Mouse (Mus musculus) forebrain, postnatal 0 days (tissue): ENCODE results near the gene Gorasp2. TPM values are rescaled to one million over a fixed set of nuclear protein-coding genes. Genes with fewer than 3 reads are reported as not detected.

Experiments used
- ATAC-seq: fragments of 200-750 bp; cut with Nextera tagmentation; 2 replicates; pipeline ENCODE4 v1.8.0; 2017; ENCODE audit warnings: mild to moderate bottlenecking, moderate library complexity
- DNase-seq: peaks from one replicate; pipeline ENCODE4 v3.0.0-alpha.2; 2015
- H3K27ac ChIP-seq: fragments of 300-500 bp; sonication (generic); 2 replicates; pipeline ENCODE4 v1.5.1; 2014; ENCODE audit warnings: low read depth, mild to moderate bottlenecking, antibody characterized with exemption, low read length, moderate library complexity, mixed read lengths
- H3K27me3 ChIP-seq: fragments of 300-500 bp; sonication (generic); 2 replicates; pipeline ENCODE4 v1.6.1; 2014; ENCODE audit warnings: mild to moderate bottlenecking, low read length, mixed read lengths; ENCODE audit not compliant: insufficient read depth
- H3K36me3 ChIP-seq: fragments of 300-500 bp; sonication (generic); 2 replicates; pipeline ENCODE4 v1.6.1; 2014; ENCODE audit warnings: mild to moderate bottlenecking, moderate library complexity; ENCODE audit not compliant: insufficient read depth
- H3K4me1 ChIP-seq: fragments of 300-500 bp; sonication (generic); 2 replicates; pipeline ENCODE4 v1.6.1; 2014; ENCODE audit warnings: antibody characterized with exemption; ENCODE audit not compliant: insufficient read depth
- H3K4me2 ChIP-seq: fragments of 300-500 bp; sonication (generic); 2 replicates; pipeline ENCODE4 v1.6.1; 2014; ENCODE audit warnings: low read depth, mild to moderate bottlenecking, moderate library complexity
- H3K4me3 ChIP-seq: fragments of 300-500 bp; sonication (generic); 2 replicates; pipeline ENCODE4 v1.5.1; 2014; ENCODE audit warnings: low read depth, low read length, mixed read lengths
- H3K9ac ChIP-seq: fragments of 300-500 bp; sonication (generic); 2 replicates; pipeline ENCODE4 v1.6.1; 2014; ENCODE audit warnings: mild to moderate bottlenecking
- H3K9me3 ChIP-seq: fragments of 300-500 bp; sonication (generic); 2 replicates; pipeline ENCODE4 v1.6.1; 2016; ENCODE audit warnings: low read length
- CTCF ChIP-seq: sonication (generic); IDR thresholded peaks from 2 replicates; pipeline ENCODE4 v1.5.1; 2016; ENCODE audit warnings: antibody characterized with exemption, control low read depth, low read depth
- WGBS: fragments of 180-500 bp; shearing (Covaris S2); extraction: QIAGEN DNeasy Blood & Tissue Kit; methylation state at CpG from one replicate; pipeline ENCODE4 v1.1.7; 2014; 5-methylcytosine and 5-hydroxymethylcytosine counted together
- polyA plus RNA-seq: library from polyadenylated mRNA; unstranded; fragments of >200 nt; fragmentation: Nextera tagmentation; extraction: Ambion mirVana; gene quantifications from 2 replicates; pipeline ENCODE4 v1.2.1, GENCODE M21; 2015
- total RNA-seq: library from RNA; depleted of rRNA; stranded (reverse); fragments of >200 nt; gene quantifications from 2 replicates; pipeline ENCODE4 v1.2.3, GENCODE M21; 2014; rRNA removed

The Gorasp2 gene
- total and polyA plus RNA-seq, 2 experiments from 2014 or later, result 82.2 to 166 TPM

DNA sequence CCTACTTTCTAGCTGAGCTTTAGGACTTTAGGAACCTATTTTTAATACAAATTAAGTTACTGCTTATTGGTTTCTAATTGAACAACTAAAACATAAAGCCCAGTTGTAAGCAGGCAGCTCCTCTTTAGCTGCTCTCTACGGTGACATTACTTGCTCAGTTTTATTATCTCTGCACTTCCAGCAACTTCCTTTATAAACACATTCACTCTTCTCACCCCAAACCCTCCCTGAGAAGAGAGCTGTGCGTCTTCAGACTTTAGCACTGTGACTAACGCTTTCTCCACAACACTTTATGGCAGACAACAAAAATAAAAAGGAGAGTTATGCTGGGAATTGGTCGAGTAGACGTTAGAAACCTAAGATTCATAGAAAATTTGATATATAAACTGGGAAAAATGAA, 74.6 kb downstream of the Gorasp2 start:
- Histone ChIP-seq H3K27ac (no peak overlapping the region), H3K36me3 (0 out of 2 replicates have a peak, but pooled peaks cover 4% of the 10 kb centered on the region), H3K4me3 (no peak overlapping the region), H3K9ac (no peak overlapping the region), H3K9me3 (no peaks in the 10 kb centered on the region), H3K27me3 (no peaks in the 10 kb centered on the region), H3K4me2 (no peak overlapping the region), H3K4me1 (no peaks in the 10 kb centered on the region)
- DNase-seq (no peak), ATAC-seq (no peak)
- 81% methylated on average over 5 of the region's 5 CpGs for WGBS
- TF ChIP-seq CTCF, result no peak

DNA sequence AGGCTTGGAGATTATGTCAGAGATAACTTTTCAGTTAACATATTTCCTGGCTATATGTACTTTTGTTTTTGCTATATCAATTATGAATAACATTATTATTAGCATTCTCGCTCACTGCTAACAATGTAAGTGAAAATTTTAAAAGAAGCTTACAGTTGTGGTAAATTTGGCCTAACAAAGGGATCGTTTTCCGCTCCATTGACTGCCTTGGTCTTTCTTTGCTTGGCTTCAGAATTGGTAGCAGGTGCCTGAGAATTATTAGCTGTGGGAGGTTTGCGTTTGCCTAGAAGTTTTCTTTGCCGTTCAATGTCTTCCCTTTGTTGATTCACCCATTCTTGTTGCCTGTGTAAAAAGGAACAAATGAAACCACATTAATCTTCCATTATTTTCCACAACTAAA, 80.5 kb downstream of the Gorasp2 start:
- 36% methylated on average over 5 of the region's 5 CpGs for WGBS
- no peak for TF ChIP-seq CTCF
- H3K9me3 ChIP-seq, result no peaks in the 10 kb centered on the region
- H3K27me3 ChIP-seq, result no peaks in the 10 kb centered on the region
- H3K4me2 ChIP-seq, result no peak overlapping the region
- peaks cover 19% of the 10 kb centered on the region; the same call in 1 of the 2 replicates for H3K36me3 ChIP-seq
- H3K9ac ChIP-seq, result no peak overlapping the region
- ATAC-seq (no peak), DNase-seq (no peak)
- H3K4me1 ChIP-seq, result no peaks in the 10 kb centered on the region
- no peak overlapping the region for H3K27ac ChIP-seq
- H3K4me3 ChIP-seq, result no peak overlapping the region

DNA sequence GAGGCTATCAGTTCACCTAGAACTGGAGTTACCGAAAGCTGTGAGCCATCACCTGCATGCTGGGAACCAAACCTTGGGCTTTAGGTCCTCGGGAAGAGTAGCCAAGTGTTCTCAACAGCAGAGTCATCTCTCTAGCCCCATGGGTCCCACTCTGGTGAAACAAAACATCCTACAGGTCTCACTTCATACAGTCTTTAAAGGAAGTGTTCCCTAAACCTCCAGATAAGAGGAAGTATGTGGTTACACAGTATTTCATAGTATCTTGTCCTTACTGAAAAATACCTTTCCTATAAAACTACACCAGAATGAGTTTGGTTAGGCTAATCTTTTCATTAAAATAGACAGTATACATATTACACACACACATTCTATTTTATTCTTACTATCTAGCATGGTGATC, 81.2 kb downstream of the Gorasp2 start:
- Histone ChIP-seq H3K9ac (no peak overlapping the region), H3K9me3 (no peaks in the 10 kb centered on the region), H3K27ac (no peak overlapping the region), H3K36me3 (peaks cover 19% of the 10 kb centered on the region; the same call in 1 of the 2 replicates), H3K4me1 (no peaks in the 10 kb centered on the region), H3K4me2 (no peak overlapping the region), H3K27me3 (no peaks in the 10 kb centered on the region), H3K4me3 (no peak overlapping the region)
- ATAC-seq, result no peak
- WGBS, result 78% methylated on average over 2 of the region's 2 CpGs
- DNase-seq, result no peak
- TF ChIP-seq CTCF, result no peak

DNA sequence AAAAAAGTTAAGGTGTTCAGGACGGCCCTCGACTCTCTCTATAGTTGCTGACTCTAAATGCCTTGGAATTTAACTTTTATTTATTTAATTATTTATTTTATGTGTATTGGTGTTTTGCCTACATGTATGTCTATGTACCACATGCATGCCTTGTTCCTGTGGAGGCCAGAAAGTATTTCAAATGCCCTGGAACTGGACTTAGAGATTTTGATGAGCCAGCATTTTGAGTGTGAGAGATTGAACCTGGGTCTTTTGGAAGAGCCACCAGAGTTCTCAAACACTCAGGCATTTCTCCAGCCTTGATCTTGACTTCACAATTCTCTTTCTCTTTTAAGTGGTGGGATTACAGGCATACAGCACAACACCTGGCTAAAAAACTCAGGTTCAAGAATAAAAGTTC, 90.3 kb downstream of the Gorasp2 start:
- TF ChIP-seq CTCF, result no peak

DNA sequence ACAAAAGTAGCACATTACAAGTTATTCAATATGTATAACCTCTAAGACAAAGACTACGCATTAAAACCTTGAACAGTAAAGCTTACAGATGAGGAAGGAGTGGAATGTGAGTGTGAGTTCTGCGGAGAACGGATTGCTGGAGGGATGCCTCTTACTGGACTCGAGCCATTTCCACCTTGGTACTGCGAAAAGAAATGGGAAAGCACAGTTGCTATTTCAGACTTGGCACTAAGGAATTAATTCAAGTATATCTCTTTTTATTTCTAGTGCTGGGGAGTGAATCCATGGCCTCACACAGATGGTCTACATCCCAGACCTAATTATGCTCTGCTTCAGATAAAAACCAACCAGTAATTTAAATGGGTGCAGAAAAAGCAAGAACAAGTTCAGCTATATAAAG, 90.8 kb downstream of the Gorasp2 start:
- no peak overlapping the region for H3K9ac ChIP-seq
- WGBS, result 77% methylated on average over 5 of the region's 5 CpGs
- no peak overlapping the region for H3K27ac ChIP-seq
- H3K4me3 ChIP-seq, result no peak overlapping the region
- DNase-seq, result no peak
- H3K27me3 ChIP-seq, result no peaks in the 10 kb centered on the region
- no peaks in the 10 kb centered on the region for H3K4me1 ChIP-seq
- peaks cover 9% of the 10 kb centered on the region; the same call in 1 of the 2 replicates for H3K36me3 ChIP-seq
- ATAC-seq, result no peak
- no peaks in the 10 kb centered on the region for H3K9me3 ChIP-seq
- H3K4me2 ChIP-seq, result no peak overlapping the region
- TF ChIP-seq CTCF, result no peak

More for the DNA sequence above, 90.3 kb downstream of the Gorasp2 start:
- H3K4me3 ChIP-seq, result no peak overlapping the region
- no peak overlapping the region for H3K27ac ChIP-seq
- 93% methylated on average over 2 of the region's 2 CpGs for WGBS
- no peak overlapping the region for H3K4me2 ChIP-seq
- no peak for DNase-seq
- H3K27me3 ChIP-seq, result no peaks in the 10 kb centered on the region
- no peak overlapping the region for H3K9ac ChIP-seq
- no peak for ATAC-seq
- H3K4me1 ChIP-seq, result no peaks in the 10 kb centered on the region
- H3K36me3 ChIP-seq, result peaks cover 11% of the 10 kb centered on the region; the same call in 1 of the 2 replicates
- H3K9me3 ChIP-seq, result no peaks in the 10 kb centered on the region

Other genes starting within 250 kb of the Gorasp2 start
- gene Sp5, start 186.7 kb upstream of the Gorasp2 start, total RNA-seq, result 2.5 and 3.0 TPM in 2 replicates
- gene Sp5, start 186.7 kb upstream of the Gorasp2 start, polyA plus RNA-seq, result 3.8 and 4.1 TPM in 2 replicates
- 0.81 and 1.4 TPM in 2 replicates for gene Erich2, start 152.8 kb upstream of the Gorasp2 start, total RNA-seq
- 1.8 and 3.8 TPM in 2 replicates for gene Erich2, start 152.8 kb upstream of the Gorasp2 start, polyA plus RNA-seq
- gene Gad1, start 108.5 kb upstream of the Gorasp2 start, total RNA-seq, result 94.7 and 135 TPM in 2 replicates
- 89.5 and 122 TPM in 2 replicates for gene Gad1, start 108.5 kb upstream of the Gorasp2 start, polyA plus RNA-seq
- gene Gm26558, start 532 bp downstream of the Gorasp2 start, total RNA-seq, result 1.9 TPM in 1 of 2 replicates, not detected in the other
- 3.4 and 4.2 TPM in 2 replicates for gene Gm26558, start 532 bp downstream of the Gorasp2 start, polyA plus RNA-seq
- gene Tlk1, start 164.2 kb downstream of the Gorasp2 start, total RNA-seq, result 27.8 and 34.3 TPM in 2 replicates
- gene Tlk1, start 164.2 kb downstream of the Gorasp2 start, polyA plus RNA-seq, result 24.7 and 26.0 TPM in 2 replicates